Mouse (Mus musculus): ENCODE results near the gene Ccdc9. TPM values are rescaled to one million over a fixed set of nuclear protein-coding genes. Genes with fewer than 3 reads are reported as not detected.

Ccdc9 gene
- polyA plus RNA-seq (2012; rRNA removed), result 30.7 and 30.8 TPM in 2 replicates

GRCm38 (mm10) chr7:16286026-16286961 lies at the start of gene Ccdc9:
Gene Ccdc9 (minus strand): TSS chr7:16286795.

GRCm38 (mm10) chr7:16308093-16308492 lies 21.5 kb upstream of the Ccdc9 start, which contains the start of gene Bbc3:
Gene Bbc3 (plus strand): TSS chr7:16308393.

GRCm38 (mm10) chr7:16273081-16273765 lies 13.4 kb downstream of the Ccdc9 start, which contains the start of gene Inafm1:
Gene Inafm1 (minus strand): TSS chr7:16273617.

GRCm38 (mm10) chr7:16259110-16259590 lies 27.4 kb downstream of the Ccdc9 start, which contains the start of gene C5ar1:
Gene C5ar1 (minus strand): TSS chr7:16259540.

GRCm38 (mm10) chr7:16244067-16244466 lies 42.5 kb downstream of the Ccdc9 start, which contains the start of gene C5ar2:
Gene C5ar2 (minus strand): TSS chr7:16244154.

Other genes starting within 250 kb of the Ccdc9 start
- 1.2 and 1.5 TPM in 2 replicates for gene Bicra, start 238.9 kb downstream of the Ccdc9 start, polyA plus RNA-seq (2012; rRNA removed)
- 0.01 TPM in 2 replicates for gene Zfp541, start 225.0 kb downstream of the Ccdc9 start, polyA plus RNA-seq (2012; rRNA removed)
- gene Napa, start 188.3 kb downstream of the Ccdc9 start, polyA plus RNA-seq (2012; rRNA removed), result 93.6 and 109 TPM in 2 replicates
- 6.6 and 7.2 TPM in 2 replicates for gene Kptn, start 166.9 kb downstream of the Ccdc9 start, polyA plus RNA-seq (2012; rRNA removed)
- 0.05 TPM in 2 replicates for gene Slc8a2, start 157.0 kb downstream of the Ccdc9 start, polyA plus RNA-seq (2012; rRNA removed)
- gene Meis3, start 111.7 kb downstream of the Ccdc9 start, polyA plus RNA-seq (2012; rRNA removed), result 1.1 and 1.6 TPM in 2 replicates
- gene Dhx34, start 64.8 kb downstream of the Ccdc9 start, polyA plus RNA-seq (2012; rRNA removed), result 3.6 and 4.0 TPM in 2 replicates
- gene C5ar2, start 42.6 kb downstream of the Ccdc9 start, polyA plus RNA-seq (2012; rRNA removed), result 0.48 and 0.58 TPM in 2 replicates
- 1.0 and 1.2 TPM in 2 replicates for gene C5ar1, start 27.3 kb downstream of the Ccdc9 start, polyA plus RNA-seq (2012; rRNA removed)
- gene Inafm1, start 13.2 kb downstream of the Ccdc9 start, polyA plus RNA-seq (2012; rRNA removed), result 7.1 and 7.5 TPM in 2 replicates
- 2.8 and 3.9 TPM in 2 replicates for gene Bbc3, start 21.6 kb upstream of the Ccdc9 start, polyA plus RNA-seq (2012; rRNA removed)
- gene Sae1, start 101.0 kb upstream of the Ccdc9 start, polyA plus RNA-seq (2012; rRNA removed), result 55.8 and 65.0 TPM in 2 replicates
- gene Zc3h4, start 114.1 kb upstream of the Ccdc9 start, polyA plus RNA-seq (2012; rRNA removed), result 14.1 and 15.2 TPM in 2 replicates
- gene Tmem160, start 166.0 kb upstream of the Ccdc9 start, polyA plus RNA-seq (2012; rRNA removed), result 18.1 and 20.4 TPM in 2 replicates
- gene Npas1, start 190.9 kb upstream of the Ccdc9 start, polyA plus RNA-seq (2012; rRNA removed), result not detected in 2 replicates